Mouse (Mus musculus) frontal cortex, postnatal 10 days (tissue): ENCODE data around the gene Magi2.

Experiments
- DNase-seq, 2 experiments: peaks; one replicate each; pipeline ENCODE4 v3.0.0; 2022; ENCODE audit warnings: low spot score in 2 of 2, mixed read lengths in 1 of 2

Gene Magi2

GRCm38 (mm10) chr5:19745916-19746315 lies 519.1 kb downstream of the Magi2 start:
- no peak for DNase-seq

DNA sequence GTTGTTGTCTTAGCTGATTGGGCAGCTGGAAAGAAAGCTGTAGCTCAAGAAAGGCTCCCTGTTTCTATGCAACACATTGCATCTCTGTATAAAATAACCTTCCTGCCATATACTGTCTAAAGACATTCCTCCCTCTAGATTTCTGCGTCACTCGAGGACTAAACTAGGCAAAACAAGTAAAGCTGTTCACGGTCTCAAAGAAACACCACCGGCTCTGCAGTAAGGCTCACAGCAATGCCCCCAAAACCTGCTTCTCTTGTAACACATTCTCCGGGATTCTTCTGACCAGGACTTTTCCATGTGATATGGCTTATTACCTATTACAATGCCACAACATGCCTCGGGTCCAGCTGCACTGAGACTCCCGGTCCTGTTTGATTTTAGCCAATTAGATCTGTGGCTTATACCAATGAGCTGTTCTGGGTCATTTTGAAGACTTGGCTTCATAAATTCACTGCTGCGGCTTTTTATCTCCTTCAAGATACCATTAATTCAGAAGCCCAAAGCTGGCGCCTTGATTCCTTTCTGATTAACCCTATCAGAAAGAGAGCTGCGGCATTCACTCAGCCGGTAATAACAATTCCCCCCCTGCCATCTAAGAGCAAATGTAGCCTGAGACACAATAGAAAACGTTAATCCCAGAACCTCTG lies 520.2 kb downstream of the Magi2 start:
- no peak for DNase-seq

GRCm38 (mm10) chr5:19747631-19748030 lies 520.8 kb downstream of the Magi2 start:
- no peak for DNase-seq

DNA sequence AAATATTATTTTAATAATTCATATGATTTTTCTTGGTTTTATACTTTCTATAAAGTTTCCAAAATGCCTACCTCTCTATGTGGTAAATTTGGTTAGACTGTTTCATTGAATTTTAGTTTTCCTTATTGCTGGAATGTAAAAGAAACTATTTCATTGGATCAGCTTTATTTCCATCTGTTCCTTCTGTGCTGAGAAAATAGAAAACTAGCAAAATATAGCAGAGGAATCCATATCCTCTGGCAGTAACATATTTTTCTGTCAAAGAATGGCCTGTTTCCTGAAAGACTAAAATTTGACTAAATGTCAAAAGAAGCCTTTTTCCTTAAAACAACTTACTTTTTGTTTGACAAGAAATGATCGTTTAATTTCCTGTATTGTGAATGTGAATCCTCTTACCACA lies 552.4 kb downstream of the Magi2 start:
- no peak for DNase-seq

- DNase-seq, result no peak
Measured at GRCm38 (mm10) chr5:19780076-19780475, 553.2 kb downstream of the Magi2 start.

GRCm38 (mm10) chr5:19785320-19785719 lies 558.5 kb downstream of the Magi2 start:
- DNase-seq, result no peak

DNA sequence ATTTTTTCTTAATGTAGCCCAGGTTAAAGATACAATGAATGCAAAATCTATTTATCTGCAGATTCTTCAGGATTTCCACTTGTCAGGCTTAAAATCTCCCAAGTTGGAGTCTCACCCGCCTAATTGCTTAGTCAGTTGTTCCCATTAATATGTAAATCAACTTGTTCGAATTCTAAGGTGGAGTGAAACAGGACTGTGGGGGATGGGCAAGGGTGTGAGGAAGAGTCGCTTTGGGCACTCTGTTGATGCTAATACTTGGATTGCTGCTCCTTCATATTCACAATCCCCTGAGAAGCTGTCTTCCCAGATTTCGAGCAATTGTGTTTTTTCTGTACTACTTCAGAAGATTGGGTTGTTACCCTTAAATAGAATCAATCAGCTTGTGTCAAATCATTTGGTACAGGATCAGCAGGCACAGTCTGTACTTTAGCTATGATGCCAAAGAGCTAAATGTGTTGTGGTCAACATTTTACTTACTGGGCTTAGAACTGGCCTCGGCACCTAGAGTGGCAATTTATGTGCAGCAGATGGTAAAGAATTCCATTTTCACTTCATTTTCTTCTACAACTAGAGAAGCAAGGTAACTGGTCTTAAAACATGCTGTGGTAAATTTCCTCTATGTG lies 560.8 kb downstream of the Magi2 start:
- DNase-seq, result no peak

DNA sequence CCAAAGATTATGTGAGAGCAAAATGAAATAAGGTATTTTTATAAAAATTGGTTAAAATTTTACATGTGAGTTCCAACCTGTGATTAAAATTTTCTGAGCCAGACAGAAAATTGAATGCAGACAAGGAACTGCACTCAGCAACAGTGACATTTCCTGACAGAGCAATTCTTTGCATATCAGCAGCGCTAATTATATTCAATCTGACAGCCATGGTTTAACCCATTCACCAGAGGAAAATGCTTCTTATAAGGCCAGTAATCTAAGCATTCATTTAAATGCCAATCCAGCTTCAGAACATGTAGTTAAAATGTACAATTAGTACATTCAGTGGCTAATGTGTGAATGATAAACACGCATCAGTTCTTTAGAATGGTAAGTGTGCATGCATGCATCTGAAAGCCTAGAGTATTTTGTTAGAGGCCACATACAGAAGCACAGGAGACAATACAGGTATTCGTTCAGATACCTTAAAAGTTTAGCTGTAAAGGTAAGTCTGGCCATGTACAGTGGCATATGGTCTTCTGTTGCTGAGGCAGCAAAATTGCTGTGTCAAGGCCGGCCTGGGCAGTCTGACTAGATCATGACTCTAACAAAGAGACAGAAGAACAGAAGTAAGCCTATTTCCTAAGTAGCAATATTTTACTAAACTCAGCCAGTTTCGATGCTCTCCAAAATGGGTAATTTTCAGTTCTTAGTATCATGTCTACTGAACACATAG lies 576.4 kb downstream of the Magi2 start:
- DNase-seq, result no peak

DNA sequence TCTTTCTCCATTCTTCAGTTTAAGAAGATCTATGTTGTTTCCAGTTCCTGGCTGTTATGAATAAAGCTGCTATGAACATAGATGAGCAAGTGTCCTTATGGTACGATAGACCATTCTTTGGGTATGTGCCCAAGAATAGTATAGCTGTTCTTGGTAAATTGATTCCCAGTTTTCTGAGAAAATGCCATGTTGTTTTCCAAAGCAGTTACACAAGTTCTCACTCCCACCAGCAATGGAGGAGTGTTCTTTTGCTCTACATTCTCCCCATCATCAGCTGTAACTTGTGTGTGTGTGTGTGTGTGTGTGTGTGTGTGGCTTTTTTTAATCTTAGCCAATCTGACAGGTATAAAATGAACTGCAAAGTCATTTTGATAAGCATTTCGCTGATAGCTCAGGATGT lies 595.7 kb downstream of the Magi2 start:
- no peak for DNase-seq

DNA sequence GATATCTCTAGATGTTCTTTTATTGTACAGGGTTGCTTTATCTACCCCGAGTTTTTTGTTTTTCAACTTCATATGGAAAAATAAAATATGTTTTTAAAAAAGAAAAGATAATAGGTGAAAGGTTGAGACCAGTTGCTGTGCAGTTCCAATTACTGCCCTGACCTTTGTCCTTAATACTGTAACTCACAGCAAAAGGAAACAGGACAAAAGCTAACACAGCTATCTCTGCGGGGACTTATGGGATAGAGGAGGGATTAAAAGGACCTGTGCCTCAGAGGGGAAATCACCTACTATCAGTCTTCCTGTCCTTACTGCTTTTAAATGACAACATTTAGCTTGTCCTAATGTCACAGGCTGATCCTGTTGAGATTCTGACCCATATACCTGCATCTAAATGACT lies 599.1 kb downstream of the Magi2 start:
- DNase-seq, result no peak

- no peak for DNase-seq
Measured at GRCm38 (mm10) chr5:19829341-19829740, 602.5 kb downstream of the Magi2 start.

- DNase-seq, result no peak
Measured at GRCm38 (mm10) chr5:19862854-19863253, 636.0 kb downstream of the Magi2 start.

DNA sequence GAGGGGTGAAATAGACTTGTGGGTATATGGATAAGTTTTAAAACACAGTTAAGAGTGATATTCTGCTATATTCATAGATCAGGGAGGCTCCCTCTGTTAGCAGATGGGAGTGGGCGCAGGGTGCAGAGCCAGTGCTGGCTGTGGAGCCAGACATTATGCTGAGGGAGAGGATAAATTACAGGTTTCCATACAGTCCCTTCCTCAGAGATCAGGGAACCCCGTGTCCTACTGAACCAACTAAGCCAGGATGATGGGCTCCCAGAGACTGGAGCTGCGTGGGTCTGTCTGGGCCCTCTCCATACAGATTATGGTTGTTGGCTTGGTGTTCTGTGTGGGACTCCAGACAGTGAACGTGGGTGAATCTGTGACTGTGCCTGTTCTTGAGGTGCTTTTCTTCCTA lies 643.6 kb downstream of the Magi2 start:
- peak in 1 of 2 experiments; percentile 6 for DNase-seq

DNA sequence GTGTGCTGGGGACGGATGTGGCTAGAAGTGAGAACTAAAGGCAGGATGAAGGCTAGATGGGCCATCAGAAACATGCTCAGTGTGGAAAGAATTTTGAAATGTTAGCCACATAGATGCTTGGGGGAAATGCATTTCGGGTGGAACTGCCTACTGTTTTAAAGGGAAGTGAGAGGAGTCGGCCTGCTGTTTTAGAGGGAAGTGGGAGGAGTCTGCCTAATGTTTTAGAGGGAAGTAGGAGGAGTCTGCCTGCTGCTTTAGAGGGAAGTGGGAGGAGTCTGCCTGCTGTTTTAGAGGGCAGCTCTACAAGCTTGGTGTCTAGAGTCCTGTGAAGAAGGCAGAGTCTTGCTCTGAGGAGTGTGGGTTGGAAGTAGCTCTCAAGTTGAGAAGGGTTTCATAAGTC lies 664.9 kb downstream of the Magi2 start:
- no peak for DNase-seq

GRCm38 (mm10) chr5:19895893-19896292 lies 669.1 kb downstream of the Magi2 start:
- DNase-seq, result no peak

DNA sequence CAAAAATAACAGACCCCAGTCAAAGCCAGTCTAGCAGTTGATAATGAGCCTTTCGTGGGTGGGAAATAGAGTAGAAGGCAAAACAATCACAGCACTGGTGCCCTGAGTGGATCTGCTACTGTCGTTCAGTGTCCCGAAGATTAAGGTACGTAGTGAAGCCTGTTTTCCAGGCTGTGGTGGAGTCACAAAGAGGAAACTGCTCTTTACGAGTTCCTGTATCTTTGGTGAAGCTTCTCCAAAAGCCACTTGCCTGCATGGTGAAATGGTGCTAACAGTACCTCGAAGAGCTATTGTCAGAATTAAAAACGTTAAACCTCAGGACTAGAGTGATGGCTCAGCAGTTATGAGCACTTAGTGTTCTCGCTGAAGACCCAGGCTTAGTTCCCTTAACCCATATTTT lies 674.8 kb downstream of the Magi2 start:
- DNase-seq, result no peak

DNA sequence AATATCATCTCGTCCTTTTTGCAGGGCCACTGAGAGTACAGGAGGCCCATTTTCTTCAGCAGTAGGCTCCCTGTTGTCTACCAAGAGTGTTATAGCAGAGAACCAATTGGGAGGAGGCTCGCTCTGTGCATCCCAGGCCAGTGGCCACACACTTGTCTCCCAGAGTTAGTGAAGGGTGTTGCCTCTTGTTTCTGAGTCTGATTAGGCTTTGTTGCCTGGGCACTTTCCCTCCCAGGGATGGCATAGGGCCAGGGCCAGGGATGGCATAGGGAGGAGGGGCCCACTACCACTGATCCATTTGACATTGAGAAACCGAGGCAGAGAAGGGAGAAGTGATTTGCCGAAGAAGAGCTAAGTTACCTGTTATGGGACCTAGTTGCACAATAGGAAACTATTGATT lies 679.8 kb downstream of the Magi2 start:
- no peak for DNase-seq

GRCm38 (mm10) chr5:19907381-19907982 lies 680.6 kb downstream of the Magi2 start:
- DNase-seq, result peak; percentile 15 to 23

GRCm38 (mm10) chr5:19907983-19908705 lies 681.3 kb downstream of the Magi2 start:
- peak; percentile 13 to 31 for DNase-seq

DNA sequence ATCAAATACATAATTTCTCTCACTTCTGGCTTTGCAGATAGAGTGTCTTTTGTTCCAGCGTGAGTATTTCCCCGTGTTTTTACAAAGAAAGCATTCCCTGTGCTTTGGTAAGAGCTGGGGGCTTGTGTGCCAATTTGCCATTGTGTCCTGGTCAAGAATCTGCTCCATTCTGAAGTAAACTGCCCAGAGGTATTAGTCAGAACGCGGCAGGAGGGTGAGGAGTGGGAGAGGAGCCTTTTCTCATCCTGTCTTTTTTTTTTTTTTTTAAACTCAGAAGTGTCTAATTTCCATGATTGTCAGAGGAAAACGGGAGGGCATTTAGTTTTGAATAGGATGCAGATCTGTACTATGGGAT lies 681.8 kb downstream of the Magi2 start:
- no peak for DNase-seq

DNA sequence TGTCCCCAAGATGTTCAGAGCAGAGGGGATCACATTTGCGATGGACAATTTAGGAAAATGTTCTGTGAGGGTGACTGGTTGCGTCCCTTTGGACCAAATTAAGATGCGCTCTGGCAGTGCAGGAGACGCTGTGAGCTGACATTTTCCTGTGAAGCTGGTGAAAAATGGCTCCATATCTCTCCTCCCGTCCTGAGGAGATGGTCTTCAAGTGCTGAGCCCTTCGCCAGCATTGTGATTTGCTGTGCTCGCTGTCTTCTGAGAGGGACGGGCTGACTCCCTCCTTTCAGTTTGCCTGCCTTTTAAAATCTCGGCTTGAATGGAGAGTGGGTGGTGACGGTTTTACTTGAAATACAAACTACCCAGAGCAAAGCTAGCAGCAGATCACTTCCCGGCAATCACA lies 682.2 kb downstream of the Magi2 start:
- DNase-seq, result peak; percentile 43 to 48

- peak; percentile 24 to 26 for DNase-seq
Measured at GRCm38 (mm10) chr5:19909664-19910063, 682.8 kb downstream of the Magi2 start.
